Mouse (Mus musculus): ENCODE measurements around the gene Dynlt1a. TPM values are rescaled to one million over a fixed set of nuclear protein-coding genes. Genes with fewer than 3 reads are reported as not detected.
"Not testable (repeated sequence)": the region's sequence is repeated elsewhere in the genome, so short reads cannot be mapped to it uniquely, and the experiment has no call there.

The Dynlt1a gene
- 1 to 10 TPM; 1.4 to 3.1 TPM for total RNA-seq (2021)
- long read RNA-seq, experiment 1 = 0 reads
- long read RNA-seq, experiment 2, partial matches to known transcripts = 0 of 1 reads
- long read RNA-seq, experiment 2, other reads (novel, unspliced or antisense) = 1 of 1 reads

GRCm38 (mm10) chr17:6317339-6317985 lies at the start of gene Dynlt1a:
Dynlt1a (minus strand) TSS chr17:6317500.
- intact Hi-C loops (cut with DNase I) = not testable (repeated sequence)
- peak; percentile 98 for DNase-seq

- intact Hi-C loops (cut with DNase I) = not testable (repeated sequence)
- DNase-seq = peak in 1 of 2 experiments; percentile 1
Observed at GRCm38 (mm10) chr17:6355256-6355655, 38.0 kb upstream of the Dynlt1a start.

- DNase-seq; intact Hi-C loops (cut with DNase I): not testable (repeated sequence)
Observed at GRCm38 (mm10) chr17:6342606-6343294, 25.4 kb upstream of the Dynlt1a start.

GRCm38 (mm10) chr17:6328997-6329396 lies 11.7 kb upstream of the Dynlt1a start:
- intact Hi-C loops (cut with DNase I); DNase-seq: not testable (repeated sequence)

- DNase-seq; intact Hi-C loops (cut with DNase I): not testable (repeated sequence)
Observed at GRCm38 (mm10) chr17:6327554-6327953, 10.3 kb upstream of the Dynlt1a start.

GRCm38 (mm10) chr17:6325543-6325942 lies 8.2 kb upstream of the Dynlt1a start:
- intact Hi-C loops (cut with DNase I); DNase-seq: not testable (repeated sequence)

GRCm38 (mm10) chr17:6325021-6325420 lies 7.7 kb upstream of the Dynlt1a start:
- intact Hi-C loops (cut with DNase I); DNase-seq: not testable (repeated sequence)

GRCm38 (mm10) chr17:6321778-6322101 lies 4.4 kb upstream of the Dynlt1a start:
- intact Hi-C loops (cut with DNase I); DNase-seq: not testable (repeated sequence)

- intact Hi-C loops (cut with DNase I); DNase-seq: not testable (repeated sequence)
Observed at GRCm38 (mm10) chr17:6321081-6321777, 3.9 kb upstream of the Dynlt1a start.

GRCm38 (mm10) chr17:6316379-6317126 lies 747 bp downstream of the Dynlt1a start:
- DNase-seq = peak; percentile 47 to 62
- intact Hi-C loops (cut with DNase I) = not testable (repeated sequence)

GRCm38 (mm10) chr17:6315706-6316105 lies 1.6 kb downstream of the Dynlt1a start:
- DNase-seq; intact Hi-C loops (cut with DNase I): not testable (repeated sequence)

GRCm38 (mm10) chr17:6314493-6314892 lies 2.8 kb downstream of the Dynlt1a start:
- intact Hi-C loops (cut with DNase I); DNase-seq: not testable (repeated sequence)

GRCm38 (mm10) chr17:6312755-6313154 lies 4.5 kb downstream of the Dynlt1a start:
- DNase-seq; intact Hi-C loops (cut with DNase I): not testable (repeated sequence)

GRCm38 (mm10) chr17:6311716-6312115 lies 5.6 kb downstream of the Dynlt1a start:
- intact Hi-C loops (cut with DNase I); DNase-seq: not testable (repeated sequence)

GRCm38 (mm10) chr17:6306503-6306902 lies 10.8 kb downstream of the Dynlt1a start:
- DNase-seq; intact Hi-C loops (cut with DNase I): not testable (repeated sequence)

GRCm38 (mm10) chr17:6305656-6306270 lies 11.5 kb downstream of the Dynlt1a start:
- DNase-seq; intact Hi-C loops (cut with DNase I): not testable (repeated sequence)

GRCm38 (mm10) chr17:6304891-6305290 lies 12.4 kb downstream of the Dynlt1a start:
- intact Hi-C loops (cut with DNase I); DNase-seq: not testable (repeated sequence)

GRCm38 (mm10) chr17:6300190-6300863 lies 17.0 kb downstream of the Dynlt1a start:
- DNase-seq; intact Hi-C loops (cut with DNase I): not testable (repeated sequence)

All from heart, postnatal 14 days (tissue).